Mouse (Mus musculus) limb, embryonic 12.5 days (tissue): ENCODE results near the gene Alk. TPM values are rescaled to one million over a fixed set of nuclear protein-coding genes. Genes with fewer than 3 reads are reported as not detected.

ENCODE experiments used
- ATAC-seq: fragments of 200-750 bp; cut with Nextera tagmentation; 2 replicates; pipeline ENCODE4 v1.8.0; 2017; ENCODE audit warnings: low read depth, moderate TSS enrichment; ENCODE audit not compliant: insufficient number of reproducible peaks, insufficient read depth, low FRiP score, low TSS enrichment
- H3K27ac ChIP-seq: fragments of 300-500 bp; sonication (generic); 2 replicates; pipeline ENCODE4 v1.5.1; 2016; ENCODE audit warnings: mild to moderate bottlenecking, moderate library complexity
- H3K27me3 ChIP-seq: fragments of 300-500 bp; sonication (generic); 2 replicates; pipeline ENCODE4 v1.6.1; 2016; ENCODE audit warnings: mild to moderate bottlenecking, moderate library complexity
- H3K36me3 ChIP-seq: fragments of 300-500 bp; sonication (generic); 2 replicates; pipeline ENCODE4 v1.6.1; 2016; ENCODE audit warnings: mild to moderate bottlenecking, moderate library complexity
- H3K4me1 ChIP-seq: fragments of 300-500 bp; sonication (generic); replicated peaks from 2 replicates; pipeline ENCODE4 v1.6.1; 2016
- H3K4me2 ChIP-seq: fragments of 300-500 bp; sonication (generic); 2 replicates; pipeline ENCODE4 v1.6.1; 2016; ENCODE audit warnings: mild to moderate bottlenecking, moderate library complexity
- H3K4me3 ChIP-seq: fragments of 300-500 bp; sonication (generic); replicated peaks from 2 replicates; pipeline ENCODE4 v1.5.1; 2016; ENCODE audit warnings: mild to moderate bottlenecking
- H3K9ac ChIP-seq: fragments of 300-500 bp; sonication (generic); replicated peaks from 2 replicates; pipeline ENCODE4 v1.6.1; 2016; ENCODE audit warnings: mild to moderate bottlenecking, moderate library complexity
- H3K9me3 ChIP-seq: fragments of 300-500 bp; sonication (generic); 2 replicates; pipeline ENCODE4 v1.6.1; 2016; ENCODE audit warnings: mild to moderate bottlenecking, moderate library complexity
- WGBS: fragments of 180-500 bp; shearing (Covaris S2); methylation state at CpG from one replicate; pipeline ENCODE4 v1.1.7; 2016; 5-methylcytosine and 5-hydroxymethylcytosine counted together
- polyA plus RNA-seq: library from polyadenylated mRNA; unstranded; fragments of >200 nt; fragmentation: Nextera tagmentation; extraction: Ambion mirVana; gene quantifications from 2 replicates; pipeline ENCODE4 v1.2.1, GENCODE M21; 2016

The Alk gene
- polyA plus RNA-seq, 1 experiment from 2014 or later: 0.44 TPM

- H3K27me3 ChIP-seq: peaks cover 7% of the 10 kb centered on the region
- H3K36me3 ChIP-seq: no peaks in the 10 kb centered on the region
- H3K4me3 ChIP-seq: no peak overlapping the region
- no peaks in the 10 kb centered on the region for H3K9me3 ChIP-seq
- no peak for ATAC-seq
- 0 out of 2 replicates have a peak, but pooled peaks cover 10% of the 10 kb centered on the region for H3K4me1 ChIP-seq
- no peak overlapping the region for H3K9ac ChIP-seq
- WGBS: 75% methylated on average over 11 of the region's 11 CpGs
- no peak overlapping the region for H3K27ac ChIP-seq
- H3K4me2 ChIP-seq: no peak overlapping the region
Measured at GRCm38 (mm10) chr17:71964610-71965009, 639.8 kb downstream of the Alk start.

- no peak overlapping the region for H3K9ac ChIP-seq
- no peaks in the 10 kb centered on the region for H3K36me3 ChIP-seq
- H3K27me3 ChIP-seq: peaks cover 7% of the 10 kb centered on the region
- H3K4me1 ChIP-seq: 0 out of 2 replicates have a peak, but pooled peaks cover 10% of the 10 kb centered on the region
- WGBS: 37% methylated on average over 9 of the region's 9 CpGs
- no peak for ATAC-seq
- no peaks in the 10 kb centered on the region for H3K9me3 ChIP-seq
- H3K4me3 ChIP-seq: no peak overlapping the region
- no peak overlapping the region for H3K27ac ChIP-seq
- H3K4me2 ChIP-seq: no peak overlapping the region
Measured at GRCm38 (mm10) chr17:71962746-71963145, 641.7 kb downstream of the Alk start.

GRCm38 (mm10) chr17:71955011-71955410, 649.4 kb downstream of the Alk start:
- Histone ChIP-seq H3K4me3 (no peak overlapping the region), H3K9ac (no peak overlapping the region), H3K27me3 (no peaks in the 10 kb centered on the region), H3K36me3 (no peaks in the 10 kb centered on the region), H3K4me1 (no peaks in the 10 kb centered on the region), H3K4me2 (no peak overlapping the region), H3K9me3 (no peaks in the 10 kb centered on the region), H3K27ac (no peak overlapping the region)
- ATAC-seq: no peak
- 85% methylated on average over 7 of the region's 7 CpGs for WGBS

- Histone ChIP-seq H3K4me3 (no peak overlapping the region), H3K27me3 (no peaks in the 10 kb centered on the region), H3K36me3 (no peaks in the 10 kb centered on the region), H3K4me2 (no peak overlapping the region), H3K27ac (no peak overlapping the region), H3K9me3 (no peaks in the 10 kb centered on the region), H3K4me1 (no peaks in the 10 kb centered on the region), H3K9ac (no peak overlapping the region)
- 80% methylated on average over 15 of the region's 15 CpGs for WGBS
- no peak for ATAC-seq
Measured at GRCm38 (mm10) chr17:71954217-71954844, 650.1 kb downstream of the Alk start.

- Histone ChIP-seq H3K9me3 (no peaks in the 10 kb centered on the region), H3K36me3 (no peaks in the 10 kb centered on the region), H3K9ac (no peak overlapping the region), H3K27ac (no peak overlapping the region), H3K27me3 (no peaks in the 10 kb centered on the region), H3K4me2 (no peak overlapping the region), H3K4me1 (peaks cover 8% of the 10 kb centered on the region; the same call in 1 of the 2 replicates), H3K4me3 (no peak overlapping the region)
- no peak for ATAC-seq
- 79% methylated on average over 5 of the region's 5 CpGs for WGBS
Measured at GRCm38 (mm10) chr17:71950968-71951367, 653.5 kb downstream of the Alk start.

GRCm38 (mm10) chr17:71948687-71949086, 655.7 kb downstream of the Alk start:
- Histone ChIP-seq H3K4me3 (no peak overlapping the region), H3K9me3 (no peaks in the 10 kb centered on the region), H3K4me1 (peaks cover 8% of the 10 kb centered on the region; the same call in 1 of the 2 replicates), H3K9ac (no peak overlapping the region), H3K27ac (no peak overlapping the region), H3K4me2 (no peak overlapping the region), H3K36me3 (no peaks in the 10 kb centered on the region), H3K27me3 (no peaks in the 10 kb centered on the region)
- no peak for ATAC-seq
- WGBS: 70% methylated on average over 5 of the region's 5 CpGs

- ATAC-seq: no peak
- Histone ChIP-seq H3K4me3 (no peak overlapping the region), H3K4me1 (peaks cover 8% of the 10 kb centered on the region; the same call in 1 of the 2 replicates), H3K9me3 (no peaks in the 10 kb centered on the region), H3K27ac (no peak overlapping the region), H3K36me3 (no peaks in the 10 kb centered on the region), H3K27me3 (no peaks in the 10 kb centered on the region), H3K9ac (no peak overlapping the region), H3K4me2 (no peak overlapping the region)
- 10% methylated on average over 9 of the region's 9 CpGs for WGBS
Measured at GRCm38 (mm10) chr17:71947452-71947851, 657.0 kb downstream of the Alk start.

- peaks cover 7% of the 10 kb centered on the region; the same call in 1 of the 2 replicates for H3K4me1 ChIP-seq
- no peaks in the 10 kb centered on the region for H3K36me3 ChIP-seq
- no peaks in the 10 kb centered on the region for H3K27me3 ChIP-seq
- no peak overlapping the region for H3K27ac ChIP-seq
- ATAC-seq: no peak
- no peak overlapping the region for H3K4me3 ChIP-seq
- H3K9ac ChIP-seq: no peak overlapping the region
- H3K4me2 ChIP-seq: no peak overlapping the region
- no peaks in the 10 kb centered on the region for H3K9me3 ChIP-seq
- WGBS: 80% methylated on average over 5 of the region's 5 CpGs
Measured at GRCm38 (mm10) chr17:71944020-71944419, 660.4 kb downstream of the Alk start.

GRCm38 (mm10) chr17:71942052-71942451, 662.4 kb downstream of the Alk start:
- Histone ChIP-seq H3K4me3 (no peak overlapping the region), H3K36me3 (no peaks in the 10 kb centered on the region), H3K4me2 (no peak overlapping the region), H3K4me1 (no peaks in the 10 kb centered on the region), H3K9me3 (no peaks in the 10 kb centered on the region), H3K27me3 (no peaks in the 10 kb centered on the region), H3K9ac (no peak overlapping the region), H3K27ac (no peak overlapping the region)
- no peak for ATAC-seq

GRCm38 (mm10) chr17:71941436-71941835, 663.0 kb downstream of the Alk start:
- Histone ChIP-seq H3K9ac (no peak overlapping the region), H3K36me3 (no peaks in the 10 kb centered on the region), H3K27ac (no peak overlapping the region), H3K27me3 (no peaks in the 10 kb centered on the region), H3K4me1 (no peaks in the 10 kb centered on the region), H3K4me2 (no peak overlapping the region), H3K9me3 (no peaks in the 10 kb centered on the region), H3K4me3 (no peak overlapping the region)
- 39% methylated on average over 6 of the region's 6 CpGs for WGBS
- no peak for ATAC-seq

- no peak for ATAC-seq
- Histone ChIP-seq H3K9me3 (no peaks in the 10 kb centered on the region), H3K4me3 (no peak overlapping the region), H3K9ac (no peak overlapping the region), H3K27me3 (no peaks in the 10 kb centered on the region; the same call in 1 of the 2 replicates), H3K36me3 (no peaks in the 10 kb centered on the region), H3K27ac (no peak overlapping the region), H3K4me1 (no peaks in the 10 kb centered on the region), H3K4me2 (no peak overlapping the region)
Measured at GRCm38 (mm10) chr17:71936681-71937080, 667.7 kb downstream of the Alk start.

GRCm38 (mm10) chr17:71935837-71936236, 668.6 kb downstream of the Alk start:
- 89% methylated on average over 10 of the region's 10 CpGs for WGBS
- ATAC-seq: no peak
- Histone ChIP-seq H3K27ac (no peak overlapping the region), H3K27me3 (no peaks in the 10 kb centered on the region; the same call in 1 of the 2 replicates), H3K4me2 (no peak overlapping the region), H3K4me3 (no peak overlapping the region), H3K9me3 (no peaks in the 10 kb centered on the region), H3K36me3 (no peaks in the 10 kb centered on the region), H3K4me1 (no peaks in the 10 kb centered on the region), H3K9ac (no peak overlapping the region)
